Mouse (Mus musculus) embryonic facial prominence, embryonic 10.5 days (tissue): ENCODE results near the gene Nbeal1. TPM values are rescaled to one million over a fixed set of nuclear protein-coding genes. Genes with fewer than 3 reads are reported as not detected.
"Not testable (repeated sequence)": the region's sequence is repeated elsewhere in the genome, so short reads cannot be mapped to it uniquely, and the experiment has no call there.

Experiments used
- DNase-seq: peaks from one replicate; pipeline ENCODE4 v3.0.0-alpha.2; 2017; ENCODE audit warnings: low spot score
- H3K27ac ChIP-seq: fragments of 300-500 bp; sonication (generic); replicated peaks from 2 replicates; pipeline ENCODE4 v1.5.1; 2016; ENCODE audit warnings: mild to moderate bottlenecking
- H3K27me3 ChIP-seq: fragments of 300-500 bp; sonication (generic); replicated peaks from 2 replicates; pipeline ENCODE4 v1.6.1; 2016; ENCODE audit warnings: low read depth, mild to moderate bottlenecking; ENCODE audit not compliant: poor library complexity, severe bottlenecking
- H3K36me3 ChIP-seq: fragments of 300-500 bp; sonication (generic); replicated peaks from 2 replicates; pipeline ENCODE4 v1.6.1; 2016; ENCODE audit warnings: mild to moderate bottlenecking, moderate library complexity
- H3K4me1 ChIP-seq: fragments of 300-500 bp; sonication (generic); 2 replicates; pipeline ENCODE4 v1.6.1; 2016
- H3K4me3 ChIP-seq: fragments of 300-500 bp; sonication (generic); 2 replicates; pipeline ENCODE4 v1.5.1; 2016; ENCODE audit warnings: mild to moderate bottlenecking, moderate library complexity
- H3K9me3 ChIP-seq: fragments of 300-500 bp; sonication (generic); 2 replicates; pipeline ENCODE4 v1.6.1; 2016; ENCODE audit warnings: mild to moderate bottlenecking
- WGBS: fragments of 180-500 bp; shearing (Covaris S2); methylation state at CpG from one replicate; pipeline ENCODE4 v1.1.7; 2016; 5-methylcytosine and 5-hydroxymethylcytosine counted together
- polyA plus RNA-seq: library from polyadenylated mRNA; unstranded; fragments of >200 nt; fragmentation: Nextera tagmentation; extraction: Ambion mirVana; gene quantifications from 2 replicates; pipeline ENCODE4 v1.2.1, GENCODE M21; 2016

Nbeal1 gene
- 8.6 and 9.5 TPM in 2 replicates for polyA plus RNA-seq

DNA sequence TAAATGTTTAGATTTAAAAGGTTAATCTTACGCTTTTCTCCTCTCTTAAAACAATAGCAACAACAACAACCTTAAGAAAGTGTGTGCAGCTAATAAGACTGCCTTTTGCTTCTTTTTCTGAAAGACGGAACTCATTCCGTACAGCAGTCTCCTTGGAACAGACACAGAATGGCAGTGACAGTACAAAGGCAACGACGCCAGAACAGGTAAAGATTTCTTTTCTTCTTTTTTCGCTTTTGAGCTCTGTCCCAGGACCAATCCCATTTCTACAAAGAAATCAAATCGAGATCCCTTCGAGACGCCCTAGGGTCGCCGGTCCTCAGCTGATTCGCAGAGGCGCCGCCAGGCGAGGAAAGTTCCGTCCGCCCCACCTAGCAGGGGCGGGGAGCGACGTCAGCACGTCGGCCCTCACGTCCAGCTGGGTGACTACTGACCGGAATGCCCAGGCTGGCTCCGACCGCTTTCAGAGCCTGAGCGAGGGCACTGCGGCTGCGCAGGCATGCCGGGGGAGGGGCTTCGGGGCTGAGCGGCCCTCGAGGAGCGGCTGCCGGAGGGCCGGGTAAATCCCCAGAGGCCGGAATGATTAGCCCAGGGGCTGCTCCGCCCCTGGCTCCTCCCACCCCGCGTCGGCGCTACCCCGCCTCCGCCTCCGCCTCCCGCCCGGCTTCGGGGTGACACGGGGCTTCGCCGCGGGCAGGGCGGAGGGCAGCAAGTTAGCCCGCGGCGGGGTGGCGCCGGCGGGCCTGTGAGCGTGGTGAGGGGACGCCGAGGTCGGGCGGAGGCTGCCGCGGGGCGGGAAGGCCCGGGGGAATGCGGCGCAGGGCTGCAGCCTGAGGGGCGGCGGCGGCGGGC, at the start of gene Nbeal1:
TSS of gene Nbeal1 (plus strand) at position 668 of the 852 bp plus-strand sequence.
- peak within 1 kb of the TSS; percentile 98 for H3K27ac ChIP-seq
- DNase-seq: peak; percentile 99
- no peaks in the 10 kb centered on the region for H3K27me3 ChIP-seq
- WGBS: under 1% methylated on average over 74 of the region's 74 CpGs
- H3K36me3 ChIP-seq: no peaks in the 10 kb centered on the region
- H3K4me1 ChIP-seq: peaks cover 10% of the 10 kb centered on the region
- H3K9me3 ChIP-seq: no peaks in the 10 kb centered on the region
- peak within 1 kb of the TSS; percentile 88 for H3K4me3 ChIP-seq

DNA sequence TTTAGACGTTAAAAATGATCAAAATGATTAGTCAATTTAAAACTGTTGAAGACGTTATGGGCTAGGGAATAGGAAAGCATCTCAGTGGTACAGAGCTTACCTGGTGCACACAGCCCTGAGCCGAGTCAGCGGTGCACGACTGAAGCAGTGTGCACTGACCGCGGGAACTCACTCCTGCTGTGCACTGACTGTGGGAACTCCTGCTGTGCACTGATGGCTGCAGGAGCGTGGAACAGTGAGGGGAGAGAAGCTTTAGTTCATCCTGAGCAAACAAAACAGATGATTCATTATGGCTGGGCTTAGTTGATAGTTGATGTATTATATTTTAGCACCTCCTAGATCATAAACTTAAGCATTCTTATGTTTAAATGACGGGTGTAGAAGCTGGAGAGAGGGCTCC, 43.1 kb upstream of the Nbeal1 start:
- WGBS: 50% methylated on average over 9 of the region's 9 CpGs
- no peak overlapping the region for H3K27ac ChIP-seq

DNA sequence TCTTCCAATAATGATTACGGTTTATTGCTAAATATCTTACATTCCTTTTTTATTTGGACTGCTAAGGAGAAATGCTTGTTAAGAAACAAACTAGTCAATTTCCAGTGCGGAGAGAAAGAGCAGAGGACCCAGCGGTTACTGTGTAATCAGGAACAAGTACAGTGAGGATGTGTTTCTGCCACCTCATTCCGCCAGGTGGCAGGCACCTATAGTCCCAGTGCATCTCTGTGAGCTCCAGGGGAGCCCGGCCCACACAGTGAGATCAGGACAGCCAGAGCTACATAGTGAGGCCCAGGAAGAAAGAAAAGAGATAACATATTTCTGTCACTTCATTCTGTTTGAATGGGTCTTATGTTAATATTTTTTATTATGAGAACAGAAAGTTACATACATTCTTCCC, 27.7 kb upstream of the Nbeal1 start:
- H3K4me1 ChIP-seq: no peaks in the 10 kb centered on the region
- H3K9me3 ChIP-seq: no peaks in the 10 kb centered on the region
- H3K36me3 ChIP-seq: peaks cover 2% of the 10 kb centered on the region; the same call in 1 of the 2 replicates
- H3K4me3 ChIP-seq: no peak overlapping the region
- H3K27me3 ChIP-seq: no peaks in the 10 kb centered on the region
- H3K27ac ChIP-seq: no peak overlapping the region
- DNase-seq: peak; percentile 25
- WGBS: 68% methylated on average over 5 of the region's 5 CpGs

More for the DNA sequence above, 43.1 kb upstream of the Nbeal1 start:
- Histone ChIP-seq H3K36me3 (peaks cover 6% of the 10 kb centered on the region), H3K4me3 (no peak overlapping the region), H3K4me1 (no peaks in the 10 kb centered on the region), H3K9me3 (no peaks in the 10 kb centered on the region), H3K27me3 (no peaks in the 10 kb centered on the region)
- DNase-seq: no peak

DNA sequence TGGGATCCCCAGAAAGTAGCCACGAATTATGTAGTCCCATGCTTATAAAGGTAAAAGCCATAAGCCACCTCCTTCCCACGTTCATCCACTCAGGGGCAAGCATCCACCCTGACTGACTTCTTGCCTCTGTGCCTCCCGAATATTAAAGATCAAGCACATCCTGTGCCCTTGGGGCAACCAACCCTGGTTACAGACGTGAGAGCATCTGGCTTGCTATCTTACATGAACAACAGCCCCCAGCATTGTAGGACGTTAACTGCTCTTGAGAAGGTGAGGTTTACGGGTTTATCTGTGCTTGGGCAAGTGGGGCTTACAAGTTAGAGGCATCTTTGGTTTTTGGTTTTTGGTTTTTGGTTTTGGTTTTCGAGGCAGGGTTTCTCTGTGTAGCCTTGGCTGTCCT, 23.7 kb upstream of the Nbeal1 start:
- DNase-seq: no peak
- 78% methylated on average over 7 of the region's 7 CpGs for WGBS
- Histone ChIP-seq H3K9me3 (no peaks in the 10 kb centered on the region), H3K27ac (no peak overlapping the region), H3K4me3 (no peak overlapping the region), H3K4me1 (peaks cover 10% of the 10 kb centered on the region), H3K36me3 (no peaks in the 10 kb centered on the region), H3K27me3 (no peaks in the 10 kb centered on the region)

DNA sequence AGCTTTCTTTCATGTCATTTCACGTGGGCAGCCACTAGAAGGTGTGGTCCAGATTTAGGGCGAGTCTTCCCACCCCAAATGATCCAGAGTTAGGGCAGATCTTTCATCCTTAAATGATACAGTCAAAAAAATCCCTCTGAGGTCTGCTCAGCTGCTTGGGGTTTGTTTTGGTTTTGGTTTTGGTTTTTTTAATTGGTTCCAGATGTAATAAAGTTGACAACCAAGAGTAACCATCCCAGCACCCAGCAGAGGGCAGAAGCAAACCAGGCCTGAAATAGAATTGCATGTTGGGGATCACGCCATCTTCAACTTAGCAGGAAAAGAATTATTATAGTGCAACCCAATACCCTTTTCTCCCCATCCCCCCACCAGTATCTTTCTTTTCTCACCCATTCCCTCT, 22.0 kb upstream of the Nbeal1 start:
- peak; percentile 59 for DNase-seq
- H3K9me3 ChIP-seq: no peaks in the 10 kb centered on the region
- H3K36me3 ChIP-seq: no peaks in the 10 kb centered on the region
- 42% methylated on average over 3 of the region's 3 CpGs for WGBS
- H3K4me1 ChIP-seq: peaks cover 10% of the 10 kb centered on the region
- H3K27me3 ChIP-seq: no peaks in the 10 kb centered on the region
- no peak overlapping the region for H3K27ac ChIP-seq
- no peak overlapping the region for H3K4me3 ChIP-seq

DNA sequence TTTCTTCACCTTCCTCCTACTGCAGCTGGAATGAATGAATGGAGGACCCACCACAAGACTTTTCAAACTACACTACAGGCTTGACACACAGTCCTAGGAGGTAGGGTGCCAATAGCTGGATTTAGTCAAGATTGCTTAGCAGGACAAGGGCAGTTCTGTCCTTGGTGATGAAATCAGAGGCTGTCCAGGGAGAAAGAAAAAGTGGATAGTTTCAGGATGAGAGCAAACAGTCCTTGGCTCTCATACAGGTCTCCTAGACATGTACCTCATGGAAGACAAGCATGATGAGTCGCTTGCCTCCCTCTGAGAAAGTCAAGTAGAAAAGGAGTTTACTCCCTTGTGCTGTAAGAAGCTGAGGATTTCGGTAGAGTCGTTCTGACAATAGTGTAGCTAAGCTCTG, 16.7 kb upstream of the Nbeal1 start:
- Histone ChIP-seq H3K36me3 (no peaks in the 10 kb centered on the region), H3K4me1 (peaks cover 2% of the 10 kb centered on the region; the same call in 1 of the 2 replicates), H3K27me3 (no peaks in the 10 kb centered on the region), H3K4me3 (no peak overlapping the region), H3K9me3 (no peaks in the 10 kb centered on the region), H3K27ac (no peak overlapping the region)
- 84% methylated on average over 3 of the region's 3 CpGs for WGBS
- no peak for DNase-seq

DNA sequence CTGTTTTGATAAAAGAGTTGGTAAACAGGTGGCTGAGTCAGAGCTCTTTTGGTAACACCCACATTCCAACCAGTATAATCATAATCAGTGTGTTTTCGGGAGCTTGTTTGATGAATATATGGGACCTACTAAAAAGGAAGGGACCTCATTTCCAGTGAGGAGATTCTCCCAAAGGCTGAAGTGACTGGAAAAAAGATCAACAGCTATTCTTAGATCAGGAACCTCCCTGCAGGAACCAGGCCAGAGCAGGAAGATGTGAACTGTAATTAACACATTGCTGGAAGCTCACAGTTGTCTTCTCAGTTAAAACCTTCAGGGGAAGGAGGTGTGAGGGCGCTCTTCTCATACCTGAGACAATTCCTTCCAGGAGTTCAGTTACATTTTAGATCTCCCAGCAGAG, 10.8 kb upstream of the Nbeal1 start:
- Histone ChIP-seq H3K4me1 (no peaks in the 10 kb centered on the region), H3K9me3 (no peaks in the 10 kb centered on the region), H3K27ac (no peak overlapping the region), H3K27me3 (no peaks in the 10 kb centered on the region), H3K4me3 (no peak overlapping the region), H3K36me3 (no peaks in the 10 kb centered on the region)
- WGBS: 79% methylated on average over 2 of the region's 2 CpGs
- no peak for DNase-seq

DNA sequence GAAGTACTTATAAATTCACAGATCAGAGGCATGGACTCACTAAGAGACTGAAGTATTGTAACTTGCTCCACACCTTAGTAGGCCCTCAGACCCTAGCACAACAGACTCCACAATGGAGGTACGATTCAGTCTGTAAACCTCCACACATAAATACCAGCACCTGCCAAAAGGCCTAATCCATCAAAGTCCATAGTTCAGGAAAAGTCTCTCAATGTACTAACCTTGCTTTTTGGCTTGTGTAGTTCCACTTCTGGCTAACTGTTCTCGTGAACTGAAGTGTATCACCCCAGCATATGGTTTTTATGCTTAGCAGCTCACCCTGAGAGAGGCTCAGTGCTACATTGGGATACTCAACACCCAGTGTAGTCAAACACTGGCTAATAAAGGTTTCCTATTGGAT, 10.1 kb upstream of the Nbeal1 start:
- no peaks in the 10 kb centered on the region for H3K27me3 ChIP-seq
- DNase-seq: no peak
- no peak overlapping the region for H3K4me3 ChIP-seq
- no peaks in the 10 kb centered on the region for H3K9me3 ChIP-seq
- WGBS: 74% methylated on average over 2 of the region's 2 CpGs
- H3K4me1 ChIP-seq: no peaks in the 10 kb centered on the region
- H3K36me3 ChIP-seq: no peaks in the 10 kb centered on the region
- no peak overlapping the region for H3K27ac ChIP-seq

DNA sequence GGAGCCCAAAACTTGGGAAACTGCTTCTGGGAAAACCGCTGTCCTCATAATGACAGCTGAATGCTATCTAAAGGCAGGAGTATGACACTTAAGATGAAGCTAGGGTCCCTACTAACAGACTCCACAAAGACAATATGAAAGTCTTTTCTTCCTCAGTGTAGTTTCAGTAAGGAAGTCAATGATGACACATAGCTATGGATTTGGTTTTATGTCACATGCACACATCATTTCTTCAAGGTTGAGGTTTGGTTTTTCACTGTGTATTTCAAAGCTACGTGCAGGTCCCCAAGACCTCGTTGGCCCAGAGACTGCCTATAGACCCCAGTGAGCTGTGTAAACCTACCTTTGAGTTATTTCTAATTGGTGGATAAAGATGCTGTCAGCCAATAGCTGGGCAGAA, 7.3 kb upstream of the Nbeal1 start:
- Histone ChIP-seq H3K4me1 (no peaks in the 10 kb centered on the region), H3K36me3 (no peaks in the 10 kb centered on the region), H3K4me3 (no peak overlapping the region), H3K27ac (no peak overlapping the region), H3K27me3 (no peaks in the 10 kb centered on the region), H3K9me3 (no peaks in the 10 kb centered on the region)
- no peak for DNase-seq
- WGBS: 88% methylated on average over 3 of the region's 3 CpGs

DNA sequence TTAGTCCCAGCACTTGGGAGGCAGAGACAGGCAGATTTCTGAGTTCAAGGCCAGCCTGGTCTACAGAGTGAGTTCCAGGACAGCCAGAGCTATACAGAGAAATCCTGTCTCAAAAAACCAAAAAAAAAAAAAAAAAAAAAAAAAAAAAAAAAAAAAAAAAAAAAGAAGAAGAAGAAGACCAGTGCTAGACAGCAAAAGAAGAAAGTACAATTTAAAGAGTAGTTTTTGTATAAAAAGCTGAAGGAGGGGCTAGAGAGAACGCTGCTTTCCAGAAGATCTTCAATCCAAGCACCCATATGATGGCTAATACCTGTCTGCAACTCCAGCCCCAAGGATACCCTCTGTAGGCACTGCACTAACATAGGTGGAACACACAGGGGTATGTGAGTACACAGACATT, 2.6 kb upstream of the Nbeal1 start:
- not testable (repeated sequence) for H3K4me3 ChIP-seq, DNase-seq, H3K27ac ChIP-seq, H3K36me3 ChIP-seq, H3K9me3 ChIP-seq, H3K27me3 ChIP-seq
- H3K4me1 ChIP-seq: peaks cover 10% of the 10 kb centered on the region
- 91% methylated on average over 1 of the region's 1 CpGs for WGBS

DNA sequence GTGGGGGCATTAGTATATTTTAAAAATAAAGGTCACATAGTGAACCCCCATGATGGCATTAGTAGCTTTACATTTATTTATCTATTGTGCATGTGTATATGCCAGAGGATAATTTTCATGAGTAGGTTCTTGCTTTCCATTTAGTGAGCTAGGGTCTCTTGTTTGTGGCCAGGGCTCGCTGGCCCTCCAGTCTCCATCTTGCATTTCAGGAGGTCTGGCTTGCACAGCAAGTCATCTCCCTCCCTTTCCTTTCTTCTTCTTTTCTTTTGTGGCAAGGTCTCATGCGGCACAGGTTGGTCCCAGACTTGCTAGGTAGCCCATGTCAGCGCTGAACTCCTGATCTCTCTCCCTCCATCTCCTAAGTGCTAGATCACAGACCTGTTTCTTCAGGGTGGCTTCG, 1.0 kb upstream of the Nbeal1 start:
- DNase-seq: peak; percentile 24
- 25% methylated on average over 4 of the region's 4 CpGs for WGBS
- Histone ChIP-seq H3K4me1 (peaks cover 10% of the 10 kb centered on the region), H3K36me3 (no peaks in the 10 kb centered on the region), H3K4me3 (peak overlapping the region; percentile 88), H3K27ac (peak overlapping the region; percentile 98), H3K27me3 (no peaks in the 10 kb centered on the region), H3K9me3 (no peaks in the 10 kb centered on the region)

DNA sequence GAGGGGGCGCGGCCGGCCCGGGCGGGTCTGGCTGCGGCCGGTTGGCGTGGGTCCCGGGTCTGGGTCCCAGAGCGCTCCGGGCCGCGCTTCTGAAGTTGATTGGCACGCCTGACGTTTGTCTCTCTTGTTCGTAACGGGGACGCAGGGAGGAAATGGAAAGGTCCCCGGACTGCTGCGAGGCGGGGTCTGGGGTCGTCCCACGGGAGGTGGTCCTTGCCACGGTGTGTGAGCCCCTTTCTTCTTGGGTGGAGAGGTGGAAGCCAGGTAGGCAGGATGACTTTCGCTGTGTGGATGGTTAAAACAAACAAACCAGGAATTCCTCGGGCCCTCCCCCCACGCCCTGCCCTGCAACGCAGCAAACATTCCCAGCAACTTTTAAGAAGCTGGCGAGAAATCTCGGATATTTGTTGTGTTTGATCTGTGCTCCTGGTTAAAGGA, 404 bp downstream of the Nbeal1 start:
- H3K27ac ChIP-seq: peak overlapping the region; percentile 98
- no peaks in the 10 kb centered on the region for H3K27me3 ChIP-seq
- no peaks in the 10 kb centered on the region for H3K9me3 ChIP-seq
- under 1% methylated on average over 30 of the region's 30 CpGs for WGBS
- no peak for DNase-seq
- no peaks in the 10 kb centered on the region for H3K36me3 ChIP-seq
- H3K4me3 ChIP-seq: peak overlapping the region; percentile 88
- peaks cover 10% of the 10 kb centered on the region for H3K4me1 ChIP-seq

DNA sequence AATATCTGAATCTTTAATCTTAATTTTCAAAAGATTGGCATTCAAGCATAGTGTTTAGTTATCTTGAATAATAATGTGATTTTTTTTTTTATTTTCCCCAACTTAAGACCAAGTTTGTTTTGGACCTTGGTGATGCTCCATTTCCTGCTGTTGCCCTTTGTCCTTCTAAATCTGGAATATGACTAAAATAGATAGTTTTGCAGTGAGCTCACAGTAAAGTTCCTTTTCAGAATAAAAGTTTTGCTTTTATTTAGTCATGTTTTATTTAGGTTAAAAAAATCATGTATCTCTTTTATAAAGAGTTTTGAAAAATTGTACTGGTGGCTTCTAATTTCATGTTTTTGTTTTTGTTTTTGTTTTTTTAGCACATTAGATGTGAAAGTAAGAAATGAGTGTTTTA, 8.1 kb downstream of the Nbeal1 start:
- H3K9me3 ChIP-seq: no peaks in the 10 kb centered on the region
- H3K27me3 ChIP-seq: no peaks in the 10 kb centered on the region
- peaks cover 5% of the 10 kb centered on the region; the same call in 1 of the 2 replicates for H3K36me3 ChIP-seq
- H3K4me1 ChIP-seq: no peaks in the 10 kb centered on the region
- no peak for DNase-seq
- H3K27ac ChIP-seq: no peak overlapping the region
- H3K4me3 ChIP-seq: no peak overlapping the region
